26 mouse cellular contexts compared by ENCODE assay signal in genomic region chr5:124418903-124419302, GRCm38 (mm10). TPM values are rescaled to one million over a fixed set of nuclear protein-coding genes. Genes with fewer than 3 reads are reported as not detected.
DNase-seq lines count a peak whose midpoint lies in the region; ATAC-seq lines count a peak whose summit lies in the region.
"Had no signal": no experiment of that assay in that cellular context is flagged by ENCODE, and none has a peak within 500 bp of the region (broad histone marks: within the 10 kb centered on the region; RNA-seq: fewer than 3 reads in every experiment).

No protein-coding gene starts in this region.

- peak overlapping the region; percentile 45 for H3K4me2 ChIP-seq in liver, embryonic 11.5 days
- H3K4me2 ChIP-seq in liver, embryonic 16.5 days (ENCODE audit: low read depth, low read length): peak overlapping the region; percentile 44
- H3K4me2 ChIP-seq in hindbrain, embryonic 14.5 days (replicated peaks): no peak overlapping the region
- H3K4me2 ChIP-seq: forebrain, embryonic 15.5 days; heart, embryonic 12.5 days; hindbrain, embryonic 15.5 days; kidney, embryonic 15.5 days; midbrain, embryonic 15.5 days; neural tube, embryonic 15.5 days had no signal

- no peak overlapping the region; the same call in 1 of the 2 replicates for H3K9ac ChIP-seq in liver, embryonic 11.5 days (ENCODE audit: low read depth, low read length)
- peak overlapping the region; percentile 42 for H3K9ac ChIP-seq in liver, embryonic 16.5 days (ENCODE audit: low read depth, low read length)
- H3K9ac ChIP-seq in hindbrain, embryonic 14.5 days: no peak overlapping the region
- H3K9ac ChIP-seq: forebrain, embryonic 15.5 days; heart, embryonic 12.5 days; hindbrain, embryonic 15.5 days; kidney, embryonic 15.5 days; midbrain, embryonic 15.5 days; neural tube, embryonic 15.5 days had no signal

- ATAC-seq in liver, embryonic 11.5 days (replicated peaks; ENCODE audit: low FRiP score): peak; percentile 95
- ATAC-seq in erythroid progenitor cell, adult 5-6 weeks (replicated peaks; ENCODE audit: low FRiP score, poor library complexity, severe bottlenecking): peak; percentile 82
- peak; percentile 93 for ATAC-seq in liver, embryonic 16.5 days (ENCODE audit: low read depth)
- no peak for ATAC-seq in hindbrain, embryonic 14.5 days (ENCODE audit: low FRiP score)
- ATAC-seq: forebrain, embryonic 15.5 days; inflammation-experienced regulatory T-cells, adult 6 months; midbrain, embryonic 15.5 days had no signal

- H3K4me1 ChIP-seq in liver, embryonic 11.5 days (replicated peaks; ENCODE audit: control insufficient read depth, insufficient read depth, low read length): peaks cover 21% of the 10 kb centered on the region
- peaks cover 32% of the 10 kb centered on the region for H3K4me1 ChIP-seq in liver, embryonic 16.5 days (ENCODE audit: control insufficient read depth, low read depth, low read length)
- H3K4me1 ChIP-seq in hindbrain, embryonic 14.5 days (replicated peaks; ENCODE audit: control insufficient read depth, insufficient read depth, low read length): 0 out of 2 replicates have a peak, but pooled peaks cover 2% of the 10 kb centered on the region

- H3K9me3 ChIP-seq in liver, embryonic 11.5 days (ENCODE audit: control insufficient read depth, low read length): no peaks in the 10 kb centered on the region
- no peaks in the 10 kb centered on the region for H3K9me3 ChIP-seq in liver, embryonic 16.5 days (replicated peaks; ENCODE audit: control insufficient read depth, low read length)
- no peaks in the 10 kb centered on the region for H3K9me3 ChIP-seq in hindbrain, embryonic 14.5 days (ENCODE audit: control insufficient read depth, low read length)
- H3K9me3 ChIP-seq: forebrain, embryonic 15.5 days; heart, embryonic 12.5 days; hindbrain, embryonic 15.5 days; kidney, embryonic 15.5 days; midbrain, embryonic 10.5 days; midbrain, embryonic 15.5 days; neural tube, embryonic 15.5 days had no signal

- H3K36me3 ChIP-seq in liver, embryonic 11.5 days (ENCODE audit: control insufficient read depth, insufficient read depth, low read length): 0 out of 2 replicates have a peak, but pooled peaks cover 6% of the 10 kb centered on the region
- H3K36me3 ChIP-seq in liver, embryonic 16.5 days (ENCODE audit: control insufficient read depth, insufficient read depth): no peaks in the 10 kb centered on the region
- peaks cover 4% of the 10 kb centered on the region; the same call in 1 of the 2 replicates for H3K36me3 ChIP-seq in hindbrain, embryonic 14.5 days (replicated peaks; ENCODE audit: control insufficient read depth, insufficient read depth)
- H3K36me3 ChIP-seq: forebrain, embryonic 15.5 days had no signal

- no peak for DNase-seq in liver, embryonic 11.5 days (ENCODE audit: low spot score)
- DNase-seq in liver: no peak
- no peak for DNase-seq in kidney, adult 11 months
- no peak for DNase-seq in hindbrain, embryonic 14.5 days (ENCODE audit: low spot score)
- no peak for DNase-seq in cerebellum, postnatal 4 days (ENCODE audit: low spot score in 2 of 2)
- DNase-seq: adrenal gland, postnatal 14 days; cerebellum, adult 18-20 months; cerebellum, postnatal 10 days; gastrocnemius, adult 2 months; gastrocnemius, postnatal 36 days; heart, adult 2 months; kidney, adult 18-20 months; kidney, postnatal 25 days; retina, postnatal 1 day; right cerebral cortex, postnatal 25 days had no signal

- WGBS in liver, embryonic 11.5 days: 83% methylated on average over 2 of the region's 2 CpGs
- 45% methylated on average over 2 of the region's 2 CpGs for WGBS in liver, embryonic 16.5 days (ENCODE audit: insufficient replicate concordance)
- WGBS in hindbrain, embryonic 14.5 days: 98% methylated on average over 2 of the region's 2 CpGs

- no peak overlapping the region for H3K4me3 ChIP-seq in liver, embryonic 11.5 days (ENCODE audit: low read depth, low read length)
- H3K4me3 ChIP-seq in liver, embryonic 16.5 days (ENCODE audit: low read depth, low read length): no peak overlapping the region; the same call in 1 of the 2 replicates
- H3K4me3 ChIP-seq in hindbrain, embryonic 14.5 days (replicated peaks; ENCODE audit: low read length): no peak overlapping the region
- H3K4me3 ChIP-seq: forebrain, embryonic 15.5 days; gastrocnemius, adult 2 months; heart, adult 2 months; heart, embryonic 12.5 days; hindbrain, embryonic 15.5 days; kidney, embryonic 15.5 days; midbrain, embryonic 10.5 days; midbrain, embryonic 15.5 days; neural tube, embryonic 15.5 days had no signal

- peak overlapping the region; percentile 81 for H3K27ac ChIP-seq in liver, embryonic 11.5 days (ENCODE audit: low read depth, low read length)
- H3K27ac ChIP-seq in liver, embryonic 16.5 days (ENCODE audit: low read length): peak overlapping the region; percentile 84
- H3K27ac ChIP-seq in hindbrain, embryonic 14.5 days: no peak overlapping the region
- H3K27ac ChIP-seq: forebrain, embryonic 15.5 days; gastrocnemius, adult 2 months; heart, adult 2 months; hindbrain, embryonic 15.5 days; kidney, embryonic 15.5 days; macrophage; midbrain, embryonic 10.5 days; midbrain, embryonic 15.5 days; neural tube, embryonic 15.5 days had no signal

- H3K27me3 ChIP-seq in liver, embryonic 11.5 days (replicated peaks; ENCODE audit: control insufficient read depth, insufficient read depth, low read length): no peaks in the 10 kb centered on the region
- no peaks in the 10 kb centered on the region for H3K27me3 ChIP-seq in liver, embryonic 16.5 days (ENCODE audit: control insufficient read depth, insufficient read depth, low read depth, low read length)
- H3K27me3 ChIP-seq in hindbrain, embryonic 14.5 days (ENCODE audit: control insufficient read depth, insufficient read depth, low read length): no peaks in the 10 kb centered on the region
- H3K27me3 ChIP-seq: forebrain, embryonic 15.5 days; heart, embryonic 12.5 days; hindbrain, embryonic 15.5 days; kidney, embryonic 15.5 days; midbrain, embryonic 15.5 days; neural tube, embryonic 15.5 days had no signal

RNA-seq across cellular contexts. Expression of gene Sbno1, which starts 6.9 kb away (rescaled TPM):
- 75.2 and 86.4 TPM in 2 replicates for polyA plus RNA-seq in liver, embryonic 11.5 days (2014; fragmentation: Nextera tagmentation; extraction: Ambion mirVana)
- 43.6 and 59.9 TPM in 2 replicates for total RNA-seq in erythroid progenitor cell, adult 5-6 weeks (2015; ENCODE audit: low replicate concordance)
- 84.5 and 106 TPM in 2 replicates for total RNA-seq in erythroid progenitor cell, adult 5-6 weeks (2017; ENCODE audit: low replicate concordance)
- 34.5 and 36.2 TPM in 2 replicates for polyA plus RNA-seq in liver, embryonic 16.5 days (2015; fragmentation: Nextera tagmentation; extraction: Ambion mirVana)
- 87.6 and 89.3 TPM in 2 replicates for polyA plus RNA-seq in hindbrain, embryonic 14.5 days (2014; fragmentation: Nextera tagmentation; extraction: Ambion mirVana)

RNA-seq across cellular contexts. Expression of gene Kmt5a, which starts 20.8 kb away (rescaled TPM):
- polyA plus RNA-seq in liver, embryonic 11.5 days (2014; fragmentation: Nextera tagmentation; extraction: Ambion mirVana): 132 and 145 TPM in 2 replicates
- total RNA-seq in erythroid progenitor cell, adult 5-6 weeks (2015; ENCODE audit: low replicate concordance): 307 and 377 TPM in 2 replicates
- total RNA-seq in erythroid progenitor cell, adult 5-6 weeks (2017; ENCODE audit: low replicate concordance): 344 and 488 TPM in 2 replicates
- 39.6 and 41.5 TPM in 2 replicates for polyA plus RNA-seq in liver, embryonic 16.5 days (2015; fragmentation: Nextera tagmentation; extraction: Ambion mirVana)
- polyA plus RNA-seq in hindbrain, embryonic 14.5 days (2014; fragmentation: Nextera tagmentation; extraction: Ambion mirVana): 23.1 and 23.2 TPM in 2 replicates

RNA-seq across cellular contexts. Expression of gene Cdk2ap1, which starts 56.0 kb away (rescaled TPM):
- polyA plus RNA-seq in liver, embryonic 11.5 days (2014; fragmentation: Nextera tagmentation; extraction: Ambion mirVana): 97.9 and 124 TPM in 2 replicates
- total RNA-seq in erythroid progenitor cell, adult 5-6 weeks (2015; ENCODE audit: low replicate concordance): 80.5 and 89.0 TPM in 2 replicates
- 70.8 and 92.4 TPM in 2 replicates for total RNA-seq in erythroid progenitor cell, adult 5-6 weeks (2017; ENCODE audit: low replicate concordance)
- 6.2 and 6.3 TPM in 2 replicates for polyA plus RNA-seq in liver, embryonic 16.5 days (2015; fragmentation: Nextera tagmentation; extraction: Ambion mirVana)
- 59.5 and 70.7 TPM in 2 replicates for polyA plus RNA-seq in hindbrain, embryonic 14.5 days (2014; fragmentation: Nextera tagmentation; extraction: Ambion mirVana)

RNA-seq across cellular contexts. Expression of gene Rilpl2, which starts 59.3 kb away (rescaled TPM):
- polyA plus RNA-seq in liver, embryonic 11.5 days (2014; fragmentation: Nextera tagmentation; extraction: Ambion mirVana): 18.7 and 19.8 TPM in 2 replicates
- total RNA-seq in erythroid progenitor cell, adult 5-6 weeks (2015; ENCODE audit: low replicate concordance): 7.1 and 7.9 TPM in 2 replicates
- total RNA-seq in erythroid progenitor cell, adult 5-6 weeks (2017; ENCODE audit: low replicate concordance): 5.3 and 7.0 TPM in 2 replicates
- 8.4 and 9.3 TPM in 2 replicates for polyA plus RNA-seq in liver, embryonic 16.5 days (2015; fragmentation: Nextera tagmentation; extraction: Ambion mirVana)
- polyA plus RNA-seq in hindbrain, embryonic 14.5 days (2014; fragmentation: Nextera tagmentation; extraction: Ambion mirVana): 28.5 and 29.7 TPM in 2 replicates
